Mouse (Mus musculus) heart, adult 2 months (tissue): ENCODE measurements around the gene Lcn5.

Experiments used
- CTCF ChIP-seq: fragments of 200-600 bp; IDR thresholded peaks from 2 replicates; pipeline ENCODE4 v1.8.1; 2022; ENCODE audit warnings: antibody characterized with exemption, mild to moderate bottlenecking, moderate library complexity
- EP300 ChIP-seq: fragments of 200-500 bp; IDR thresholded peaks from 2 replicates; pipeline ENCODE4 v1.6.1; 2011; ENCODE audit warnings: low read depth, low read length, control low read depth; ENCODE audit not compliant: insufficient read depth
- POLR2A ChIP-seq: fragments of 200-500 bp; IDR thresholded peaks from 2 replicates; pipeline ENCODE4 v1.6.1; 2011; ENCODE audit warnings: mild to moderate bottlenecking, low read depth, low read length, control low read depth; ENCODE audit not compliant: insufficient read depth

GRCm38 (mm10) chr2:25627811-25628210 lies 29.9 kb upstream of the Lcn5 start, which contains the start of gene Fcna:
- TF ChIP-seq CTCF = no peak
- no peak for TF ChIP-seq POLR2A
- TF ChIP-seq EP300 = no peak
